Mouse (Mus musculus) layer of hippocampus, adult 2 months (tissue): Measurements from ENCODE around the gene Sipa1l1. TPM values are rescaled to one million over a fixed set of nuclear protein-coding genes. Genes with fewer than 3 reads are reported as not detected.
A peak's percentile ranks its signal among the peaks of the same experiment; 100 is the strongest.

ENCODE experiments used
- DNase-seq, 2 experiments: peaks; one replicate each; pipeline ENCODE4 v3.0.0; 2022; ENCODE audit warnings: low spot score in 2 of 2
- H3K27ac ChIP-seq: fragments of 200-600 bp; 2 replicates; pipeline ENCODE4 v1.8.1; 2022
- H3K4me3 ChIP-seq: fragments of 200-600 bp; 2 replicates; pipeline ENCODE4 v1.8.1; 2022; ENCODE audit warnings: mild to moderate bottlenecking
- CTCF ChIP-seq: fragments of 200-600 bp; conservative IDR thresholded peaks from 2 replicates; pipeline ENCODE4 v1.8.1; 2022; ENCODE audit warnings: antibody characterized with exemption, mild to moderate bottlenecking, moderate library complexity
- total RNA-seq, 2 experiments: library from RNA; stranded (reverse); gene quantifications; 2 replicates each; pipeline ENCODE4 v1.2.3; 2021

Gene Sipa1l1
- total RNA-seq, 2 experiments from 2014 or later = 233 to 244 TPM

GRCm38 (mm10) chr12:82355419-82356149 lies 186.5 kb downstream of the Sipa1l1 start:
- DNase-seq = no peak
- Histone ChIP-seq H3K27ac (peak overlapping the region; percentile 32; the same call in 1 of the 2 replicates), H3K4me3 (no peak overlapping the region)
- no peak for TF ChIP-seq CTCF

DNA sequence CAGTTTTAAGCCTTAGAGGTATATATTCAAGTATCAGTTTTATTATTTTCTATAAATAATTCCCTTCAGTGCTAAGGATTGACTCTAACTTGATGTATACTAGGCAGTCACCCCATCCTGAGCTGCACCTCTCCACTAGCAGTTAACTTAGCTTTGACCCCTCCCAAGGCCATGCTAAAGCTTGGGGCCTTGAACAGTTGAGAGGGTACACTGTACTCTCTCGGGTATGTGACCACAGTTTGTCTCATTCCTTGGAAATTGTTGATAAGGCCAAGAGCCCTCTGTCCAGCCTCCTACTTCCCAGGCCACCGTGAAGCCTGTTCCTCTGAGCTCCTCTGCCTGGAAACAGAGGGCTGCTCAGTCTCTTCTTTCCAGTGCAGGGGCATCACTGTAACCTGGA lies 187.4 kb downstream of the Sipa1l1 start:
- TF ChIP-seq CTCF = no peak
- DNase-seq = no peak
- no peak overlapping the region for H3K4me3 ChIP-seq
- no peak overlapping the region for H3K27ac ChIP-seq

- no peak for TF ChIP-seq CTCF
- no peak for DNase-seq
- no peak overlapping the region for H3K27ac ChIP-seq
- H3K4me3 ChIP-seq = no peak overlapping the region
These were observed 188.3 kb downstream of the Sipa1l1 start for GRCm38 (mm10) chr12:82357431-82357830.

DNA sequence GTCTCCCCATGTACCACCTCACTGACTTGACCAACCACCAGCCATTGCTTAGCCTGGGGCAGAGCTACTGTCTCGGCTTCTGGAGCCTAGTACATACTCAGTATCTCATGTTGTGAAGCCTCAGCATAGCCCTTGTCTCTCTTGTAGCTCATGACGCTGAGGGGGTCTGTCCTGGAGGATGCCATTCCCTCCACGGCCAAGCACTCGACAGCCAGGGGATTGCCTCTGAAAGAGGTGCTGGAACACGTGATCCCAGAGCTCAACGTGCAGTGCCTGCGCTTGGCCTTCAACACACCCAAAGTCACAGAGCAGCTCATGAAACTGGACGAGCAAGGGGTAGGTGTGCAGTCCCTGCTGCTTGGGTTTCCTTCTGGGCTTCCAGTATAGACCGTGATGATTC lies 193.7 kb downstream of the Sipa1l1 start:
- no peak for DNase-seq
- no peak for TF ChIP-seq CTCF
- Histone ChIP-seq H3K27ac (no peak overlapping the region), H3K4me3 (no peak overlapping the region)

GRCm38 (mm10) chr12:82364186-82364585 lies 195.1 kb downstream of the Sipa1l1 start:
- H3K27ac ChIP-seq = no peak overlapping the region
- H3K4me3 ChIP-seq = no peak overlapping the region
- TF ChIP-seq CTCF = no peak
- DNase-seq = no peak

DNA sequence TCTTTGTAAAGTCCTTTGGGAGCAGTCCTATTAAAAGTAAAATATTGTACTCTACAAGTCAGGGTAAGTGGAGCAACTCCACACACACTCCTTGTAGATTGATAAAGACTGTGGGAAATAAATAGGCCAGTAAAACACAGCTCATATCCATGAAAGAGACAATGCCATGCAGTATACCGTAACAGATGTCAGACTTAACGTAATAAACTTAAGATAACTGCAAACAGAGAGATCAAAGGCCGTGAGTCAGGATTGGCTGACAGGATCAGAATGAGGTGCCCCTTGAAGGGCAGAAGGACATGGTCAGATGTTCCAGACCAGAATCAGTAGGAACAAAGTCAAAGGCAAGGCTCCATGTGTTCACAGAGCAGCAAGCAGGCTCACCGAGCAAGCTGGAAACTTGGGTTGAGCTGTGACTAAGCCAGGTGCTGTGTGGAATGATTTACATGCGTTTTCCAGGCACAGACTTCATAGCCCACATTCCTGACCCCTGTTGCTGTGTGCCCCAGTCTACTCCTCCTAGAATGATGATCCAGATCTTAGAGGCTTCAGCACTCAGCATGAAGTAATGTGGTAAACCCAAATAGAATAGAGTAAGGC lies 196.3 kb downstream of the Sipa1l1 start:
- no peak overlapping the region for H3K27ac ChIP-seq
- no peak for DNase-seq
- TF ChIP-seq CTCF = no peak
- no peak overlapping the region for H3K4me3 ChIP-seq

DNA sequence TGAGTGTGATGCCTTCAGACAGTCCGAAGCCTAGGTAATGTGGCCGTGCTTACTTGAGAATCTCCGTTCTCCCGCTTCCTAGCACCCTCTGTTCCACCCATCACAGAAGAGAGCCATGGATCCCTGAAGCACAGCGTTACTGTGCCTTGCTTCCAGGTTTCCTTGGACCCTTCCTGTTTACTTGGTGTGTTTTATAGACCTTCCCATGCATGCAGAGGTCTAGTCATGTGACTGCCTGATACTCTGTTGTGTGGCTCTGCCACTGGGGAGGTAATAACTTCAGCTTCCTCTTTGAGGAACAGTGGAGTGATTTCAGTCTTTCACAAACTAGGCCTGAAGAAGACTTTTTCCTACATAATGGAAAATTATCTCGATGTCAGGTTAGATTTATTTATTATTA lies 197.6 kb downstream of the Sipa1l1 start:
- Histone ChIP-seq H3K4me3 (no peak overlapping the region), H3K27ac (peak overlapping the region; percentile 39; the same call in 1 of the 2 replicates)
- TF ChIP-seq CTCF = no peak
- DNase-seq = no peak

DNA sequence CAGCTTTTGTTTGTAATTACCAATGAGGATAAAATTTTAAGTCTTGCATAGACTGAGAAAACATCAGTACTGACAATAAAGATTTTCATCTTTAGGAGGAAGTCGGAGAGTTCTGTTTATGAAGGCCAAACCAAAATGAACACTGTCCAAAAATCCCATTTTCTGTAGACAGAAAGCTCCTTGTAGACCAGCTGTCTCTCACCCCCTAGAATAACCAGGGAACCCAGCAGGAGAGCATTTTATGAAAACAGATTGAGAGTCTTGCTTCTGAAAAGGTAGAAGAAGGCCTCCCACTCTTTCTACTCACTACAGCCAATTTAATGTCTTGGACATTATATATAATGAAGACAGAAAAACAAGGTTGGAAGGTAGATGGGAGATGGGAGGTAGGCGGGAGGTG lies 198.2 kb downstream of the Sipa1l1 start:
- no peak for TF ChIP-seq CTCF
- DNase-seq = no peak
- H3K4me3 ChIP-seq = no peak overlapping the region
- peak overlapping the region; percentile 39; the same call in 1 of the 2 replicates for H3K27ac ChIP-seq

- no peak overlapping the region for H3K4me3 ChIP-seq
- DNase-seq = no peak
- peak overlapping the region; percentile 23; the same call in 1 of the 2 replicates for H3K27ac ChIP-seq
- no peak for TF ChIP-seq CTCF
These were observed 198.9 kb downstream of the Sipa1l1 start for GRCm38 (mm10) chr12:82367986-82368385.

- peak overlapping the region; percentile 78 for H3K27ac ChIP-seq
- no peak overlapping the region for H3K4me3 ChIP-seq
- no peak for TF ChIP-seq CTCF
- DNase-seq = peak in 1 of 2 experiments; percentile 34
These were observed 200.5 kb downstream of the Sipa1l1 start for GRCm38 (mm10) chr12:82369402-82370160.

DNA sequence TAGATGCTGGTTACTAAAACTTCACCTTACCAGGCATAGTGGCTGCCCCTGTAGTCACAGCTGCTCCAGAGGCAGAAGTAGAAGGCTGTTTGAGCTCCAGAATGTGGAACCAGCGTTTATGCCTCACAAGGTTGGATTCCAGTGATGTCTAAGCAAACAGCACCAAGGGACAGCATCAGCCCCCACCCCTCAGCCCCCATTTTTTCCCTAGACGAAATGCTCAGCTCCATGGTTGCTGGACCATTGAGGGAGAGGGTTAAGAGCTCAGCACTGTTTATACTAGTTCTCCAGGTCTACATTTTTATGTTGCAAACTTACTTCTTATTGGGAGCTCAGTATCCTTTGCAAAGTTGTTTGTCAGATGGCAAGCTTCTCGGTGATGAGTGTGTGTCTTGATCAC lies 202.1 kb downstream of the Sipa1l1 start:
- DNase-seq = no peak
- Histone ChIP-seq H3K27ac (peak overlapping the region; percentile 77; the same call in 1 of the 2 replicates), H3K4me3 (no peak overlapping the region)
- no peak for TF ChIP-seq CTCF

- TF ChIP-seq CTCF = no peak
- H3K4me3 ChIP-seq = no peak overlapping the region
- peak in 1 of 2 experiments; percentile 32 for DNase-seq
- H3K27ac ChIP-seq = peak overlapping the region; percentile 74
These were observed 204.9 kb downstream of the Sipa1l1 start for GRCm38 (mm10) chr12:82374020-82374419.

GRCm38 (mm10) chr12:82382932-82383331 lies 213.8 kb downstream of the Sipa1l1 start:
- DNase-seq = no peak
- TF ChIP-seq CTCF = no peak
- Histone ChIP-seq H3K4me3 (no peak overlapping the region), H3K27ac (0 out of 2 replicates have a peak overlapping the region, but pooled peaks have one; percentile 3)
